In the genomic region with DNA sequence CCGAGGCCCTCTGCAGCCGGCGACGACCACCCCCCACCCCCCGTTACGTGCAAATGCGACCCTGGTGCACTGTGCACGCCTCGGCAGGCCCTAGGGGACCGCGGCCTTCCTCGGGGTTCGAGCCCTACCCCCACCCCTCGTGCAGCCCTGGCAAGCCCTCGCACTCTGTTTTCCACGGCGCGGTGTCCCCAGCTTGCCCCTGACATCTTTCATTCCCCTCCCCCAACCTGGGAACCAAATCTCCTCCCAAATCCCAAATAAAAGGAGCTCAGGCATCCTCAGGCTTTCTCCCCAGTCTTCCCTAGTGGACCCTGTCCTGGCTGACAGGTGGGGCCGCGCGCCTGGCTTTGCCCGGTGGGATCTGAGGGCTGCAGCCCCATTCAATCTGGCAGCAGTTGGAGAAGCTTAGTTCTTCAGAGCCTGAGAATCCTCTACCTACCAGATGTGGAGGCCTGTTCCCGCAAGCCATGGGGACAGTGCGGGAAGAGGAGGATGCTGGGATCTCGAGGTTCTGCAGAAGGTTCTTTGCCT, we compare ENCODE assay signal across 8 mouse cellular contexts. TPM values are rescaled to one million over a fixed set of nuclear protein-coding genes. Genes with fewer than 3 reads are reported as not detected.
DNase-seq lines count a peak whose midpoint lies in the region; ATAC-seq and TF ChIP-seq lines count a peak whose summit lies in the region.

Gene Dusp1, minus strand, starts transcription at position 478 of the 531 bp plus-strand sequence.

- DNase-seq in kidney, adult 2 months: no peak
- DNase-seq in kidney, postnatal 14 days: no peak
- DNase-seq in G1E (ENCODE audit: low spot score): no peak
- DNase-seq in embryonic facial prominence, embryonic 14.5 days (ENCODE audit: low spot score): no peak
- DNase-seq in heart, postnatal 10 days: peak in 1 of 2 experiments; percentile 54
- DNase-seq in limb, embryonic 11.5 days (ENCODE audit: low spot score): peak; percentile 33
- no peak for DNase-seq in spleen, adult 12 weeks (ENCODE audit: low spot score)

- peaks cover 16% of the 10 kb centered on the region for H3K4me1 ChIP-seq in kidney, adult 2 months (ENCODE audit: control insufficient read depth, insufficient read depth, low read length)
- H3K4me1 ChIP-seq in G1E (ENCODE audit: insufficient read depth, low read depth, low read length): peaks cover 49% of the 10 kb centered on the region
- peaks cover 20% of the 10 kb centered on the region; the same call in 1 of the 2 replicates for H3K4me1 ChIP-seq in embryonic facial prominence, embryonic 14.5 days (ENCODE audit: control insufficient read depth, insufficient read depth, low read length)
- peaks cover 10% of the 10 kb centered on the region for H3K4me1 ChIP-seq in limb, embryonic 11.5 days (ENCODE audit: control insufficient read depth, insufficient read depth, low read length)
- H3K4me1 ChIP-seq in neural tube, embryonic 13.5 days (replicated peaks): peaks cover 37% of the 10 kb centered on the region

- intact Hi-C loops in heart, postnatal 10 days (cut with DNase I): no loop called here

- TF ChIP-seq CTCF in kidney, adult 2 months (conservative IDR thresholded peaks at IDR 0.05; ENCODE audit: insufficient read depth, insufficient read length, low read depth, low read length): no peak
- TF ChIP-seq CTCF in G1E (IDR thresholded peaks at IDR 0.05; ENCODE audit: low read depth, low read length): no peak

- H3K27me3 ChIP-seq in kidney, adult 2 months (replicated peaks; ENCODE audit: control insufficient read depth, insufficient read depth, low read length): no peaks in the 10 kb centered on the region
- H3K27me3 ChIP-seq in G1E (ENCODE audit: insufficient read depth, low read length): peaks cover 6% of the 10 kb centered on the region
- H3K27me3 ChIP-seq in embryonic facial prominence, embryonic 14.5 days (replicated peaks; ENCODE audit: control insufficient read depth, insufficient read depth, low read length): no peaks in the 10 kb centered on the region
- H3K27me3 ChIP-seq in limb, embryonic 11.5 days (ENCODE audit: control insufficient read depth, insufficient read depth, low read length): no peaks in the 10 kb centered on the region
- H3K27me3 ChIP-seq in neural tube, embryonic 13.5 days: no peaks in the 10 kb centered on the region

- H3K4me2 ChIP-seq in embryonic facial prominence, embryonic 14.5 days (ENCODE audit: low read depth, low read length): peak within 1 kb of the TSS; percentile 93
- H3K4me2 ChIP-seq in limb, embryonic 11.5 days (ENCODE audit: low read depth, severe bottlenecking): peak within 1 kb of the TSS; percentile 90
- peak within 1 kb of the TSS; percentile 97 for H3K4me2 ChIP-seq in neural tube, embryonic 13.5 days

- WGBS in kidney, adult 2 months: 1% methylated on average over 25 of the region's 25 CpGs
- WGBS in embryonic facial prominence, embryonic 14.5 days: 3% methylated on average over 11 of the region's 25 CpGs
- under 1% methylated on average over 21 of the region's 25 CpGs for WGBS in limb, embryonic 11.5 days
- WGBS in neural tube, embryonic 13.5 days: under 1% methylated on average over 25 of the region's 25 CpGs

- H3K9me3 ChIP-seq in G1E (replicated peaks): peaks cover 2% of the 10 kb centered on the region; the same call in 1 of the 2 replicates
- H3K9me3 ChIP-seq in embryonic facial prominence, embryonic 14.5 days (ENCODE audit: control insufficient read depth, low read length): 0 out of 2 replicates have a peak, but pooled peaks cover 5% of the 10 kb centered on the region
- no peaks in the 10 kb centered on the region for H3K9me3 ChIP-seq in limb, embryonic 11.5 days (ENCODE audit: control insufficient read depth, low read length)
- H3K9me3 ChIP-seq in neural tube, embryonic 13.5 days: no peaks in the 10 kb centered on the region

- peak within 1 kb of the TSS; percentile 65 for H3K27ac ChIP-seq in kidney, adult 2 months (ENCODE audit: insufficient read depth, low read depth, low read length)
- peak within 1 kb of the TSS; percentile 77 for H3K27ac ChIP-seq in embryonic facial prominence, embryonic 14.5 days (replicated peaks; ENCODE audit: low read depth, low read length)
- 0 out of 2 replicates have a peak within 1 kb of the TSS, but pooled peaks have one; percentile 23 for H3K27ac ChIP-seq in limb, embryonic 11.5 days (replicated peaks; ENCODE audit: low read depth, low read length)
- H3K27ac ChIP-seq in neural tube, embryonic 13.5 days (replicated peaks): peak within 1 kb of the TSS; percentile 77

- TF ChIP-seq POLR2A in kidney, adult 2 months (IDR thresholded peaks at IDR 0.05; ENCODE audit: low read depth, low read length): no peak

- no peaks in the 10 kb centered on the region for H3K36me3 ChIP-seq in kidney, adult 2 months (ENCODE audit: control insufficient read depth, insufficient read depth, low read length)
- peaks cover 37% of the 10 kb centered on the region for H3K36me3 ChIP-seq in G1E (replicated peaks)
- peaks cover 30% of the 10 kb centered on the region for H3K36me3 ChIP-seq in embryonic facial prominence, embryonic 14.5 days (ENCODE audit: control insufficient read depth, insufficient read depth, low read length)
- peaks cover 9% of the 10 kb centered on the region; the same call in 1 of the 2 replicates for H3K36me3 ChIP-seq in limb, embryonic 11.5 days (ENCODE audit: control insufficient read depth, insufficient read depth, low read length)
- H3K36me3 ChIP-seq in neural tube, embryonic 13.5 days: peaks cover 32% of the 10 kb centered on the region

- peak within 1 kb of the TSS; percentile 80 for H3K4me3 ChIP-seq in kidney, adult 2 months (ENCODE audit: insufficient read depth, low read depth, low read length)
- H3K4me3 ChIP-seq in G1E (ENCODE audit: low read depth, low read length): peak within 1 kb of the TSS; percentile 90
- H3K4me3 ChIP-seq in embryonic facial prominence, embryonic 14.5 days (ENCODE audit: low read depth, low read length): peak within 1 kb of the TSS; percentile 78
- peak within 1 kb of the TSS; percentile 94 for H3K4me3 ChIP-seq in limb, embryonic 11.5 days (ENCODE audit: low read depth, low read length)
- peak within 1 kb of the TSS; percentile 68 for H3K4me3 ChIP-seq in neural tube, embryonic 13.5 days

- peak within 1 kb of the TSS; percentile 89 for H3K9ac ChIP-seq in embryonic facial prominence, embryonic 14.5 days (ENCODE audit: low read depth, low read length)
- peak within 1 kb of the TSS; percentile 84 for H3K9ac ChIP-seq in limb, embryonic 11.5 days (ENCODE audit: low read length)
- H3K9ac ChIP-seq in neural tube, embryonic 13.5 days: peak within 1 kb of the TSS; percentile 88

- no peak for ATAC-seq in G1E (ENCODE audit: extremely low read depth, insufficient number of reproducible peaks, low FRiP score, poor library complexity, severe bottlenecking)
- peak; percentile 66 for ATAC-seq in embryonic facial prominence, embryonic 14.5 days (ENCODE audit: low read depth)
- peak; percentile 82 for ATAC-seq in limb, embryonic 11.5 days (ENCODE audit: insufficient number of reproducible peaks, low FRiP score, low TSS enrichment, low read depth)
- ATAC-seq in neural tube, embryonic 13.5 days (ENCODE audit: low read depth): peak; percentile 87

RNA-seq across cellular contexts. Expression of gene Dusp1, which starts in this region (rescaled TPM):
- polyA plus RNA-seq in kidney, adult 2 months (2012; rRNA removed): 52.4 and 66.1 TPM in 2 replicates
- total RNA-seq in G1E (2014; fragmentation: Nextera tagmentation) (41.8 and 43.0 TPM in 2 replicates), G1E (2017) (4.9 and 5.0 TPM in 2 replicates)
- polyA plus RNA-seq in G1E (2012): 5.5 and 6.3 TPM in 2 replicates
- 25.4 and 27.3 TPM in 2 replicates for polyA plus RNA-seq in embryonic facial prominence, embryonic 14.5 days (2014; fragmentation: Nextera tagmentation; extraction: Ambion mirVana)
- 100 to 1,000 TPM in 1 of 2 experiments, 10 to 100 TPM in 1; 60.1 to 100 TPM for total RNA-seq in heart, postnatal 10 days (2021)
- 22.8 and 26.0 TPM in 2 replicates for polyA plus RNA-seq in limb, embryonic 11.5 days (2014; fragmentation: Nextera tagmentation; extraction: Ambion mirVana)
- polyA plus RNA-seq in neural tube, embryonic 13.5 days (2015; fragmentation: Nextera tagmentation; extraction: Ambion mirVana): 32.5 and 36.8 TPM in 2 replicates

Comparison
In these comparisons a context has a peak if more than half of its experiments do, and no peak if none do; other contexts are left out.
1. H3K27ac ChIP-seq: peak in every context shown above with its lines; median percentile 77 in embryonic facial prominence, embryonic 14.5 days; 77 in neural tube, embryonic 13.5 days; 65 in kidney, adult 2 months; 23 in limb, embryonic 11.5 days.